In genomic region chr3:101562510-101563209, GRCm38 (mm10) we compare ENCODE assay signal across 9 mouse cellular contexts. TPM values are rescaled to one million over a fixed set of nuclear protein-coding genes. Genes with fewer than 3 reads are reported as not detected.
A peak's percentile ranks its signal among the peaks of the same experiment; 100 is the strongest.
DNase-seq lines count a peak whose midpoint lies in the region; ATAC-seq lines count a peak whose summit lies in the region.
"Had no signal": no experiment of that assay in that cellular context is flagged by ENCODE, and none has a peak within 500 bp of the region (broad histone marks: within the 10 kb centered on the region; RNA-seq: fewer than 3 reads in every experiment).

No protein-coding gene starts in this region.

- H3K36me3 ChIP-seq in hindbrain, embryonic 12.5 days = no peaks in the 10 kb centered on the region
- no peaks in the 10 kb centered on the region for H3K36me3 ChIP-seq in hindbrain, embryonic 14.5 days (replicated peaks; ENCODE audit: control insufficient read depth, insufficient read depth)
- no peaks in the 10 kb centered on the region for H3K36me3 ChIP-seq in liver, embryonic 13.5 days

- no peak overlapping the region for H3K9ac ChIP-seq in hindbrain, embryonic 12.5 days
- H3K9ac ChIP-seq in hindbrain, embryonic 14.5 days = no peak overlapping the region
- peak overlapping the region; percentile 5; the same call in 1 of the 2 replicates for H3K9ac ChIP-seq in liver, embryonic 13.5 days

- H3K4me1 ChIP-seq in hindbrain, embryonic 12.5 days = peaks cover 16% of the 10 kb centered on the region
- peaks cover 7% of the 10 kb centered on the region for H3K4me1 ChIP-seq in hindbrain, embryonic 14.5 days (replicated peaks; ENCODE audit: control insufficient read depth, insufficient read depth, low read length)
- peaks cover 32% of the 10 kb centered on the region for H3K4me1 ChIP-seq in liver, embryonic 13.5 days (replicated peaks)

- H3K27ac ChIP-seq in hindbrain, embryonic 12.5 days = no peak overlapping the region
- H3K27ac ChIP-seq in hindbrain, embryonic 14.5 days = no peak overlapping the region
- H3K27ac ChIP-seq in liver, embryonic 13.5 days = peak overlapping the region; percentile 51

- no peak overlapping the region for H3K4me2 ChIP-seq in hindbrain, embryonic 12.5 days (replicated peaks)
- no peak overlapping the region for H3K4me2 ChIP-seq in hindbrain, embryonic 14.5 days (replicated peaks)
- peak overlapping the region; percentile 33 for H3K4me2 ChIP-seq in liver, embryonic 13.5 days

- H3K9me3 ChIP-seq in hindbrain, embryonic 12.5 days (replicated peaks) = no peaks in the 10 kb centered on the region
- no peaks in the 10 kb centered on the region for H3K9me3 ChIP-seq in hindbrain, embryonic 14.5 days (ENCODE audit: control insufficient read depth, low read length)
- no peaks in the 10 kb centered on the region for H3K9me3 ChIP-seq in liver, embryonic 13.5 days (replicated peaks)

- DNase-seq in adrenal gland, adult (ENCODE audit: inconsistent age in 2 of 2, low spot score in 1 of 2) = peak; percentile 54 to 75
- no peak for DNase-seq in adrenal gland, postnatal 4 days (ENCODE audit: low spot score in 2 of 2)
- DNase-seq in hindbrain, embryonic 14.5 days (ENCODE audit: low spot score) = no peak
- DNase-seq in cerebellum, adult 9-11 months = peak; percentile 72
- DNase-seq in liver, embryonic 13.5 days = peak; percentile 64
- no peak for DNase-seq in right cerebral cortex, postnatal 10 days (ENCODE audit: low spot score in 2 of 2)

- ATAC-seq in hindbrain, embryonic 12.5 days (ENCODE audit: low FRiP score) = peak; percentile 22; the same call in 1 of the 2 replicates
- no peak for ATAC-seq in hindbrain, embryonic 14.5 days (ENCODE audit: low FRiP score)
- peak; percentile 91 for ATAC-seq in liver, embryonic 13.5 days (ENCODE audit: low read depth)
- no peak for ATAC-seq in monocyte, adult 5-6 weeks (replicated peaks; ENCODE audit: insufficient number of reproducible peaks, low FRiP score, low TSS enrichment, poor library complexity, severe bottlenecking)
- ATAC-seq: inflammation-experienced regulatory T-cells, adult 6 months had no signal

- WGBS in hindbrain, embryonic 12.5 days = 44% methylated on average over 10 of the region's 10 CpGs
- WGBS in hindbrain, embryonic 14.5 days = 33% methylated on average over 10 of the region's 10 CpGs
- 23% methylated on average over 10 of the region's 10 CpGs for WGBS in liver, embryonic 13.5 days (ENCODE audit: insufficient replicate concordance)

- no peak overlapping the region for H3K4me3 ChIP-seq in hindbrain, embryonic 12.5 days
- H3K4me3 ChIP-seq in hindbrain, embryonic 14.5 days (replicated peaks; ENCODE audit: low read length) = no peak overlapping the region
- H3K4me3 ChIP-seq in liver, embryonic 13.5 days (replicated peaks) = no peak overlapping the region

- no peaks in the 10 kb centered on the region for H3K27me3 ChIP-seq in hindbrain, embryonic 12.5 days
- no peaks in the 10 kb centered on the region for H3K27me3 ChIP-seq in hindbrain, embryonic 14.5 days (ENCODE audit: control insufficient read depth, insufficient read depth, low read length)
- H3K27me3 ChIP-seq in liver, embryonic 13.5 days = no peaks in the 10 kb centered on the region

RNA-seq across cellular contexts. Expression of gene Atp1a1, which starts 41.8 kb away (rescaled TPM):
- 100 to 1,000 TPM; 675 to 838 TPM for total RNA-seq in adrenal gland, postnatal 4 days (2021)
- 62.9 and 63.0 TPM in 2 replicates for polyA plus RNA-seq in hindbrain, embryonic 12.5 days (2016; fragmentation: Nextera tagmentation; extraction: Ambion mirVana)
- polyA plus RNA-seq in hindbrain, embryonic 14.5 days (2014; fragmentation: Nextera tagmentation; extraction: Ambion mirVana) = 105 and 112 TPM in 2 replicates
- polyA plus RNA-seq in liver, embryonic 13.5 days (2015; fragmentation: Nextera tagmentation; extraction: Ambion mirVana) = 40.1 and 46.8 TPM in 2 replicates
- 400 to 470 TPM (median 447 TPM) in 3 replicates for total RNA-seq in monocyte, adult 5-6 weeks (2017)

Comparison
In these comparisons a context has a peak if more than half of its experiments do, and no peak if none do; other contexts are left out.
1. DNase-seq: peak in adrenal gland, adult (2 of 2), cerebellum, adult 9-11 months (single experiment) and liver, embryonic 13.5 days (single experiment); none in adrenal gland, postnatal 4 days (0 of 2), hindbrain, embryonic 14.5 days (single experiment) and right cerebral cortex, postnatal 10 days (0 of 2).
2. ATAC-seq: peak in hindbrain, embryonic 12.5 days (single experiment) and liver, embryonic 13.5 days (single experiment); none in hindbrain, embryonic 14.5 days (single experiment) and monocyte, adult 5-6 weeks (single experiment).